8 mouse cellular contexts compared by ENCODE assay signal in the genomic region with DNA sequence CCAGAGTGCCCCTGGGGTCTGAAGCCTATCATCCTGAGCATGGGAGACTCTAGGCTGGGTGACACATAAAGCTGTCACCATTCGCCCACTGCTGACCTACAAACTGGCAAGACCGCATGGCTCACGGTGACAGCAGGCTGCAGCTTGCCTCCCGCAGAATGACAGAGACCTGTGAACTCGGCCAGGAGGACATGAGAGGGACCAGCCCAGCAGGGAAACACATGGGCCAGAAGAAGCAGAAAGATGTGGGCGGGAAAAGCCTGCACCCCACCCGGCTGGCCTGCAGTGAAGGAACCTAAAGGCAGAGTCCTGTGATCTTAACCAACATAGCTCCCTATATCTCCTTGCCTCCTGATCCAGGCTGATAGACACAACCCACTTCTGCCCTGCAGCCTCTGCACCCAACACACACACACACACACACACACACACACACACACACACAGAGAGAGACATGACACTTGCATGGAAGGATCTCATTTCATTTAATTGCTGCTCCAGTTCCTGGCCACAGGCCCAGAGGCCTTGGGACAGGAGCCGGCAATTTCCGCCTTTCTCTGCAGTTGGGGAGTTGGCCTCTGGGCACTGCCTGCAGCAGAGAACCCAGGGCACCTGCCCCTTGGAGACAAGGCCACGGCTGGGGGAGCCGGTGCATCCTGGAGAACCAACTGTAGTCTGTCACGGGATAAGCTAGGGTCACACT. TPM values are rescaled to one million over a fixed set of nuclear protein-coding genes. Genes with fewer than 3 reads are reported as not detected.
DNase-seq lines count a peak whose midpoint lies in the region; ATAC-seq and TF ChIP-seq lines count a peak whose summit lies in the region.

No protein-coding gene starts in this region.

- peak overlapping the region; percentile 26 for H3K27ac ChIP-seq in kidney, adult 2 months (ENCODE audit: insufficient read depth, low read depth, low read length)

- H3K36me3 ChIP-seq in kidney, adult 2 months (ENCODE audit: control insufficient read depth, insufficient read depth, low read length), result no peaks in the 10 kb centered on the region

- peak; percentile 33 for ATAC-seq in megakaryocyte progenitor cell, adult 5-6 weeks (replicated peaks; ENCODE audit: poor library complexity)

- H3K4me3 ChIP-seq in lung, adult 2 months (replicated peaks; ENCODE audit: extremely low read depth, low read depth, low read length), result no peak overlapping the region
- H3K4me3 ChIP-seq in kidney, adult 2 months (ENCODE audit: insufficient read depth, low read depth, low read length), result no peak overlapping the region

- 26% methylated on average over 12 of the region's 12 CpGs for WGBS in lung, adult 2 months
- 26% methylated on average over 12 of the region's 12 CpGs for WGBS in kidney, adult 2 months

- TF ChIP-seq POLR2A in lung, adult 2 months (IDR thresholded peaks at IDR 0.05; ENCODE audit: borderline replicate concordance, extremely low read depth, low read depth, low read length), result no peak
- no peak for TF ChIP-seq POLR2A in kidney, adult 2 months (IDR thresholded peaks at IDR 0.05; ENCODE audit: low read depth, low read length)

- peak; percentile 68 to 78 for DNase-seq in lung, adult 18-20 months
- no peak for DNase-seq in lung, adult 2 months
- peak; percentile 64 to 67 for DNase-seq in cerebellum, postnatal 36 days
- peak; percentile 75 to 76 for DNase-seq in heart, adult 9 months (ENCODE audit: low spot score in 2 of 2)
- DNase-seq in kidney, adult 2 months, result peak; percentile 89
- DNase-seq in T-cell, adult 2 months (ENCODE audit: low spot score), result no peak
- no peak for DNase-seq in layer of hippocampus, postnatal 36 days

- TF ChIP-seq CTCF in lung, adult 2 months (IDR thresholded peaks at IDR 0.05; ENCODE audit: insufficient read depth, low read length), result no peak
- TF ChIP-seq CTCF in kidney, adult 2 months (conservative IDR thresholded peaks at IDR 0.05; ENCODE audit: insufficient read depth, insufficient read length, low read depth, low read length), result 0 out of 2 replicates have a peak, but pooled peaks have one; percentile 2

- H3K27me3 ChIP-seq in kidney, adult 2 months (replicated peaks; ENCODE audit: control insufficient read depth, insufficient read depth, low read length), result no peaks in the 10 kb centered on the region

- peaks cover 41% of the 10 kb centered on the region for H3K4me1 ChIP-seq in lung, adult 2 months (ENCODE audit: control insufficient read depth, insufficient read depth, low read length)
- peaks cover 47% of the 10 kb centered on the region for H3K4me1 ChIP-seq in kidney, adult 2 months (ENCODE audit: control insufficient read depth, insufficient read depth, low read length)

RNA-seq across cellular contexts. Expression of gene Ncor2, which starts 14.4 kb away (rescaled TPM):
- 65.5 and 78.9 TPM in 2 replicates for polyA plus RNA-seq in lung, adult 2 months (2012; rRNA removed)
- polyA plus RNA-seq in kidney, adult 2 months (2012; rRNA removed), result 32.0 and 38.8 TPM in 2 replicates
- 50.1 and 57.3 TPM in 2 replicates for total RNA-seq in megakaryocyte progenitor cell, adult 5-6 weeks (2015)
- 8.4 and 10.9 TPM in 2 replicates for total RNA-seq in megakaryocyte progenitor cell, adult 5-6 weeks (2017)
- 100 to 1,000 TPM; 266 to 300 TPM for total RNA-seq in layer of hippocampus, postnatal 36 days (2021)

Comparison
In these comparisons a context has a peak if more than half of its experiments do, and no peak if none do; other contexts are left out.
1. DNase-seq: peak in lung, adult 18-20 months (2 of 2), cerebellum, postnatal 36 days (2 of 2), heart, adult 9 months (2 of 2) and kidney, adult 2 months (single experiment); none in lung, adult 2 months (single experiment), T-cell, adult 2 months (single experiment) and layer of hippocampus, postnatal 36 days (0 of 2).
2. RNA of gene Ncor2, which starts 14.4 kb away (total RNA-seq): 266 to 300 TPM in layer of hippocampus, postnatal 36 days; 8.4 to 57.3 TPM in megakaryocyte progenitor cell, adult 5-6 weeks; every median in the first group is over 4 times any median in the second.